Mouse (Mus musculus) ovary, adult 18-20 months (tissue): ENCODE results near the gene Gm8909.
"Not testable (repeated sequence)": the region's sequence is repeated elsewhere in the genome, so short reads cannot be mapped to it uniquely, and the experiment has no call there.

ENCODE experiments used
- DNase-seq: peaks from one replicate; pipeline ENCODE4 v3.0.0; 2022; ENCODE audit warnings: low spot score, mixed read lengths

The Gm8909 gene

DNA sequence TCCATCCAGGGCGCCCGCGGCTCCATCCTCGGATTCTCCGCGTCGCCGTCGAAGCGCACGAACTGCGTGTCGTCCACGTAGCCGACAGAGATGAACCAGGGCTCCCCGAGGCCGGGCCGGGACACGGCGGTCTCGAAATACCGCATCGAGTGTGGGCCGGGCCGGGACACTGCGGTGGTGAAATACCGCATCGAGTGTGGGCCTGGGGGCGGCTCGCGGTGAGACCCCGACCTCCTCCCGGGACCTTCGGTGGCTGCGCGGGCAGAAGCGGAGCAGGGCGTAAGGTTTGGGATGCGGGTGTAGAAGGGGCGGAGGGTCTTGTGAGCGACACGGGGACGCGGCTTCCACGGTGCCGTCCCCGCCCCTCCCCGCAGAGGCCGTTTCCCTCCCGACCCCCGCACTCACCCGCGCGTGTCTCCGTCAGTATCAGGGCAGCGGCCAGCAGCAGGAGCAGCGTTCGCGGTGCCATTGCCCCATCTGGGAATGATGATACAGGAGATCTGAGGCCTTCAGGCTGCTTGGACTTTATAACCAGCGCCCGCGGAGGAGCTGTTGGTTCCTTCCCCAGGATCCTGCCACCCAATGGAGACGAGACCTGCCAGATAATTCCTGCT is at the start of gene Gm8909:
Gene Gm8909 (minus strand): TSS at position 499 of the 614 bp plus-strand sequence.
- DNase-seq = no peak

DNA sequence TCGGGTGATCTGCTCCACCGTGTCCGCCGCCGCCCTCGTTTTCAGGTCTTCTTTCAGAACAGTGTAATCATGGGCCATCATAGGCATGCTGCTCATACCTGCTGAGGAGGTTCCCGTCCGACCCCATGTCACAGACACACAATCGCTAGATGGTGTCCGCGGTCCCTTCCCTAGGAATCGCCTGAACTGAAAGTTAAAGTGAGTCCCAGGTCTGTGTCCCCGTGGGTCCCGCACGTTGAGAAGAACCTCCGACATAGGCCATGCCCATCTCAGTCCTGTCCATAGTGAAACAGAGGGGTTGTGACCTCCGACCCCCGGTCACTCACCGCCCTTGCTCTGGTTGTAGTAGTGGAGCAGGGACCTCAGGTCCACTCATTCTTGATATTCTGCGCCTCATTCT is 47.2 kb upstream of the Gm8909 start:
- DNase-seq = no peak

DNA sequence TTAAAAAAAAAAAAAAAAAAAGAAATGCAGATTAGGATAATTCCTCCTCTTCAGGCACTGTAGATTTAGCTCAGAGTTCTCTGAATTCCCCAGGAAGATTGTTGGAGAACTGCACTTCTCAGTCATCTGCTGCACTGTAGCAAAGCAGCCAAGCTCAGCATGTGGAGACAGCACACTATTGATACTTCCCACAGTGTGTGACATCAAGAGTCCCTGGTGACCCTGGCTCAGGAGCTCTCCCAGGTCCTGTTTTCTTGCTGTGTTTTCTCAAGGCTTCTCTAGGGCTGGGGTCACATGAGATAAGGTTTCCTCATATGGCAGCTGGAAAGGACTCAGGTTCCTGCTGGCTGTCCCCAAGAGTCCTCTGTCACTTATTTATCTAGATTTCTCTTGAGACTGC is 38.5 kb upstream of the Gm8909 start:
- no peak for DNase-seq

DNA sequence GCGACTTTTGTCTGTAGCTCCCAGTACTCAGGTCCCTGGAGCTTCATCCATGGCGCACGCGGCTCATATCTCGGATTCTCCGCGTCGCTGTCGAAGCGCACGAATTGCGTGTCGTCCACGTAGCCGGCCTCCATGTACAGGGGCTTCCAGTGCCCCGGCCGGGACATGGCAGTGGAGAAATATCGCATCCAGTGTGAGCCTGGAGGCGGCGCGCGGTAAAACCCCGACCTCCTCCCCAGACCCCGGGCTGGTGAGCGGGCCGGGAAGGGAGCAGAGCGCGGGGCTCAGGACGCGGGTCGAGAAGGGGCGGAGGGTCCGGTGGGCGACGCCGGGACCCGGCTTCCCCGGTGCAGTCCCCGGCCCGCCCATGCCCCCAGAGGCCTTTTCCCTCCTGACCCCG is 37.5 kb upstream of the Gm8909 start:
- DNase-seq = no peak

DNA sequence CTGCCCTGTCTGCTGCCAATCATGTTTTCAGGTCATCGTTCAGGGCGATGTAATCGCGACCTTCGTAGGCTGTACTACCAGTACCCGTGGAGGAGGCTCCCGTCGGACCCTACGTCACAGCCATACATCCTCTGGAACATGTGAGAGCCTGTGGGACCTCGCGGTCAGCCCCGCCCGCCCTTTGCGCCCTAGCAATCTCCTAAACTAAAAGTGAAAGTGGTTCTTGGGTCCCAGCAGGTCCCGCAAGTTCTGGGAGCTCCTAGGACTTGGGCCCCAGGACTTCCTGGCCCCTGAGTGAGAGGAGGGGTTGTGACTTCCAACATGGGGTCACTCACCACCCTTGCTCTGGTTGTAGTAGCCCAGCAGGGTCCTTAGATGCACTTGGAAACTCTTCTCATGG is 37.1 kb upstream of the Gm8909 start:
- no peak for DNase-seq

DNA sequence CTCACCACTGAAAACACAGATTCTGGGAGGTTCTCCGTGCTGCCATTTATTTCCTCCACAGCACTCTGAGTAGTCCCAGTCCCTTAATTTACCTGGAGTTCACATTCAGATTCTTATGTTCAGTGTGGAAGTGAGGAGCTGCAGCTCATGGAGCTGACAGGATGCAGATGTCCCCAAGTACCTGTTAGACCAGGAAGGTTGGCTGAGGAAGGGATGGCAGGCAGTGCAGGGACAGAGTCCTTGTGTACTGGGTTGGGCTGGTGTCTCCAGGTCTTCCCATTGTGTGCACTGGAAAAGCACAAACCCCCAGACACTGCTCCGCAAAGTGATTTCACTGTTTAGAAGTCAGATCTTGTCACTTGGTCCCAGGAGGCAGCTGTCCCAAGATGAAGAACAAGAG is 33.5 kb upstream of the Gm8909 start:
- no peak for DNase-seq

DNA sequence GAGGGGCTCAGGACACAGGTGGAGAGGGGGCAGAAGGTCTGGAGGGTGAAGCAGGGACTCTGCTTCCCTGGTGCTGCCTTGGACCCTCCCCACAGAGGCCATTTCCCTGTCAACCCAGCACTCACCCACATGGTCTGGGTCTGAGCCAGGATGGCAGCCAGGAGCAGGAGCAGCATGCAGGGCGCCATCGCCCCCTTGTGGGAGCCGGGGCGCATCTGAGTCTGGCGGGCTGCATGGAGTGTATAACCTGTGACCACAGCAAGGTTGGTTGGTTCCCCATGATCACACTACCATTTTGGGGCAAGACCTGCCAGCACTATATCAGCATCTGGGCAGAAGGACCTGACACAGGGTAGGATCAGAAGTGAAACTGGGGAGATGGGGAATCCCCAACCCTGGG is 30.0 kb upstream of the Gm8909 start:
- DNase-seq = no peak

DNA sequence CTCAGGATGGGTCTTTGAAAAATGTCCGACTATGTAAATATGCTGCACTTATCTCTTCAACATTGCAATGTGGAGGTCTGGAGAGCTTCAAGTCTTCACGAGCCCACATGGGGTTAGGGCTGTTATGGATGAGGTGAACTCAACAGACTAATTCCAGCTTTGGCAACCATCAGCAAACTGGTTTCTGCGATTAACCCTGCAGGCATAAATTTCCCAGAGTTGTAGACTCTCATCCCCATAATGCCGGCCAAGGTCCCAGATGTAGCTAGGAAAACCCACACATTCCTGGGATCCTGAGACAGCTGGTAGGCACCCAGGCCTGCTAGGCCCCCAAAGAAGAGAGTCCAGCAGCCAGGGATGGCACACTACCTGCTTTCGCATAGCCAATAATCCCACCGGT is 26.1 kb upstream of the Gm8909 start:
- no peak for DNase-seq

DNA sequence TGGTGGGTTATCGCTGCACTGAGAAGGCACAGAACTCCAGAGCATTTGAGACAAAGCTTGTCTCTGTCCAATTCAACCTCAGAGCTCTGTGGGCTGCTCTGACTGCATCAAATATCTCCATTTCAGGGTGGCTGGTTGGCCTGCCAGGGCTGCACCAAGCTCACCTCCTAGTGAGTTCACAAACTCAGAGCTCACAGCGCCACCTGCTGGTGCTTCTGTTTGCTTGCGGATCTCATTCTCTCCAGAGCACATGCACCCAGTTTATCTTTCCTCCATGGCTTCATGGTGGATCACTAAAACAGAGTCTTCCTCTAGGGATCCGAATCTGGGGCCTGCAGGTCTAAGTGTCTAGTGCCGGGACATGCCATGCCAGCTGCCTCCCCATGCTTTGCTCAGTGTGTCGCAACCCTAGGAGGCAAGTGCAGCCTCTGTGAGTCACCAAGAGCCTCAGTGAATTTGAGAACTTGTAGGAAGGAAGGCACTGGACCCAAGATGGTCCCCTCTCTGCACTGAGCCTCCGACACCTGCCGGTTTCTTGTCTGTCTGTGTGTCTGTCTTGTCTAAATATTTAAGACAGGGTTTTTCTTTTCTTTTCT is 25.3 kb upstream of the Gm8909 start:
- DNase-seq = no peak

DNA sequence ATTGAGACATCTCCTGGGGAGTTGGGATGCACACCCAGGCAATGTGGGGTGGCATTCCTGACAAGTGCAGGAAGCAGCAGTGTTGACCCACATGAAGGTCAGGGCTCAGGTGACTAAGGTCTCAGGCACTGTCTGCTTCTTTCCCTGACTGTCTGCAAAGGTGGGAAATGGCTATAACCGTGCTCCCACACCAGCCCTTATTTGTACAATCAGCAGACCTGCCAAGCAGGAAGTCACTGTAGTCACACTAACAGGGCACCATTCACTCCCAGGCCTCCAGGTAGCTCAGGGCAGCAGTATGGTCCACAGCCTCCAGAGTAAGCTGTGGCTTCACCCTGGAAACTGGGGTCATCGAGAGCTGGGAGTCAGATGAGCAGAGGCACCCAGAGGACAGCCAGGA is 24.0 kb upstream of the Gm8909 start:
- no peak for DNase-seq

DNA sequence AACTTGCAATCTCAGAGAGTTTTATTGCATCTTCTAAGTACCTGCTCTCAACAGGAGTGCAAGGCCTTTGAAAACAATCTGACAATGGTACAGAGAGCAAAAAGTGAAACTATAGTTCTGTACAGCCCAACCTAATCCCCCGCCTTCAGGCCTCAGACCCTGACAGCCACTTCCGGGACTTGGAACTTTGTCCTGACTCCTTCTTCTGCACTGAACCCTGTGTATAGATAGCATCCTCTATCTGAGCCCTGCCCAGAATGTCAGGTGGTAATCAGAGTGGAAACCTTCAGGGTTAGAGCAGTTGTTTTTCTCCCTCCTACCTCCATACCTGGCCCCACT is 21.8 kb upstream of the Gm8909 start, which contains the start of gene H2-T3:
Gene H2-T3 (minus strand): TSS at position 119 of the 339 bp plus-strand sequence.
- DNase-seq = no peak

DNA sequence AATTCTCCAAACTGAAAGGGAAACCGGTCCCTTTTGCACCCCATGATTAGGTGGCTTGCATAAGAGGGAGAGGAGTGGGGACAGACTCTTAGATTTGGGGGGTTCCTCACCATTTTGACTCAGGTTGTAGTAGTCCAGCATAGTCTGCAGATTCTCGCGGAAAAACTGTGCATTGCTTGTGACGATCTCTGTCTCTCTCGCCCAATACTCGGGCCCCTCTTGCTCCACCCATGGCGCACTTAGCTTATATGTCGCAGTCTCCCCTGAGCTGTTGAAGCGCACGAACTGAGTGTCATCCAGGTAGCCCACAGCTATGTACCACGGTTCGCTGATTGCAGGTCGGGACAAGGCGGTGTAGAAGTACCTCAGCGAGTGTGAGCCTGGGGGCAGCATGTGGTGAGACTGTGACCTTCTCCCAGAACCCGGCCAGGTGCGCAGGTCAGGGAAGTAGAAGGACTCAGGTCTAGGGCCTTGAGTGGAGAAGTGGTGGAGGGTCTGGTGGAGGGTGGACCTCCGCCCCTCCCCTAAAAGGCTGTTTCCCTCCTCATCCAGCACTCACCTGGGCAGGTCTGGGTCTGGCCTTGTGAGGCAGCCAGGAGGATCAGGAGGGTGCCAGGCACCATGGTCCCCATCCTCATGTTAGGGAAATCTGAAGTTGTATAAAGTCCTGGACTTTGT is 21.3 kb upstream of the Gm8909 start:
- no peak for DNase-seq

DNA sequence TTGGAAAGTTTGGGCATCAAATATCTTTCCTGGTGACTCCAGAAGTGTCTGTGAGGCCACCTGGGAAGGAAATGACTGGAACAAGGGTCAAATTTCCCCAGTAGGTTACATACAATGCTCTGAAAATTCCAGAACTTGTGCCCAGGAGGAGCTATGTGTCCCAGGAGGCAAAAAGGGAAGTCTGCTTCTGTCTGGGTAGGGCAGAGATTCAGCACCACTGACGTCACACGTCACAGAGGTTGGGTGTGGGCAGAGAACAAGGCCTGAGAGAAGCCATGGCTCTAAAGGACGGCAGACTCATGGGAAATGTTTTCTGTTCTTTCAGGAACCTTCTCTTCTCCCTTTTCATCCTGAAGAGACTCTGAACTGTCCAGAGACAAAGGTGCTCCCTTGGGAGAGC is 19.2 kb upstream of the Gm8909 start:
- DNase-seq = no peak

DNA sequence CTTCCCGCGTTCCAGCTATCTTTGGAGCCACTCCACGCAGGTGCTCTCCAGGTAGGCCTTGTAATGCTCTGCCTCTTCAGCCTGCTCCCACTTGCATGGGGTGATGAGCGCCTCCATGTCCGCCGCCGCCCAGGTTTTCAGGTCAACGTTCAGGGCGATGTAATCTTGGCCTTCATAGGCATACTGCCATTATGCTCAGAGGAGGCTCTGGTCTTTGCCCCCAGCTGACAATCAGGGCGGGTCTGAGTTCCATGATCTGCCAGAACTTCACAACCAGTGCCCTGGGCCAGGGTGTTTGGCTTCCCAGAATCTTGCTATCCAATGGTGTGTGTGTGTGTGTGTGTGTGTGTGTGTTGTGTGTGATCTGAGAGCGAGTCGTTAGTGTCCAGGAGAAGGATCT is 13.9 kb upstream of the Gm8909 start:
- DNase-seq = no peak

DNA sequence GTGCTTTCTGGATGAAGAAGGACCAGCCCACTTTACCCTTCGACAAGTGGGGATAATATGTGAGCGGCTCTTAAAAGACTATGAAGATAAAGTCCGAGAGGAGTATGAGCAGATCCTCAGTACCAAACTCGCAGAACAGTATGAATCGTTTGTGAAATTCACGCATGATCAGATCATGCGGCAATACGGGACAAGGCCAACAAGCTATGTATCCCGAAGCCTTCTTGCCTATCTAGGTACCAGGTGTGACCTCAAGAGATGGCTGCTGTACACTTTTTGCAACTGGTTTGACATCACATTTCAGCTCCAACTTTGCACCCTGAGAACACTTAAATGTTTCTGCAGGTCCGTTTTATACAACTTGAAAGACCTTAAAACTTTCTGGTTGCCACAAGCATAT is 11.1 kb upstream of the Gm8909 start:
- DNase-seq = not testable (repeated sequence)

DNA sequence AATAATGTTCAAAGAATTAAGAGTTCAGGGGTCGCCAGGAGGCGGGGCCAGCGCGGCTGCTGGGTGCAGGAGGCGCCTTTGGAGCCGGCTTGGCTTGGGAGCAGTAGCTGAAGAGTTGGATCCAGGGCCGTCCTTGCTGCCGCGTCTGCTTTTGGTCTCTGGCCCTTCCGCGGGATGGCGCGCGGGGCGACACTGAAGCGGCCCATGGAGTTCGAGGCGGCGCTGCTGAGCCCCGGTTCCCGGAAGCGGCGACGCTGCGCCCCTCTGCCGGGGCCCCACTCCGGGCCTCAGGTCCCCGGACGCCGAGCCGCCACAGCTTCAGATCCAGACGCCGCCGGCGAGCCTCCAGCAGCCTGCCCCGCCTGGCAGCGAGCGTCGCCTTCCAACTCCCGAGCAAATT is 10.6 kb upstream of the Gm8909 start:
- not testable (repeated sequence) for DNase-seq

DNA sequence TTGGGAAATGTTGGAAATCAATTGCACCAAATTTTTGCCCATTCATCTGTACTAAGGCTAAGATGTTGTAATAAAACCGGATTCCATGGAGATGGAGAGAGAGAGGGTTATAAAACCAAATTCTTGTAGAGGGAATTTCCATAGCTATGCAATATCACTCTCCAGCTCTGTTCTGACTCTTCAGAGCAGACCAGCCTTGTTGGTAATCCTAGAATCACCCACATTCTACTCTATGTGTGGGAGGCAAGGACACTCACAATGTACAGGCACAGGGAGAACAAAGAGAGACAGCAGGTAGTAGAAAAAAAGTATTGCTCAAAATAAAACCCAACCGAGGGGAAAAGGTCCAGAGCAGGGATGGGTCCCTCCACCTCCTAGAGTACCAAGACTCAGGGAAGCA is 7.8 kb upstream of the Gm8909 start:
- DNase-seq = not testable (repeated sequence)

DNA sequence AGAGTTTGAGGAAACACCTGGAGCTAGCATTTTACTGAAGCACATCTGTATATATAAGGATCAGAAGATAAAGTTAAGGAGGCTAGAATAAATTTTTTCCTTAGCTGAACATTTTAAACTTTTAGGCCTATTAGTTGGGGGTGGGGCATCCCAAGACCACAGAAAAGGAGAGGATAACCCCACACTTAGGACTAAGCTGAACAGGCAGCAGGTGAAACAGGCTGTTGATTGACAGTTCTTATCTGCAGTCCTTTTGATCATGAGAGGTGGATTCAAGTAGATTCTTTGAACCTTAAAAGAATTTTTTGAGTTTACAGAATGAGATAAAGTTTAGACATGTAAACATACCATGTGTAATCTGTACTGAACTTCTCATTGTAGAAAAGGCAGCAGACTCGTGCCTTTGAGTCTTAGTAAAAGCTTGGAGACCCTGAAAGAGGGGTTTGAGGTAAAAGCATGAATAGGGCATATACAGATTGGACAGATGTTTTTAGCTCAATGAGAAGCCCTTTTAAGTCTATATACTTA is 2.0 kb upstream of the Gm8909 start:
- no peak for DNase-seq

DNA sequence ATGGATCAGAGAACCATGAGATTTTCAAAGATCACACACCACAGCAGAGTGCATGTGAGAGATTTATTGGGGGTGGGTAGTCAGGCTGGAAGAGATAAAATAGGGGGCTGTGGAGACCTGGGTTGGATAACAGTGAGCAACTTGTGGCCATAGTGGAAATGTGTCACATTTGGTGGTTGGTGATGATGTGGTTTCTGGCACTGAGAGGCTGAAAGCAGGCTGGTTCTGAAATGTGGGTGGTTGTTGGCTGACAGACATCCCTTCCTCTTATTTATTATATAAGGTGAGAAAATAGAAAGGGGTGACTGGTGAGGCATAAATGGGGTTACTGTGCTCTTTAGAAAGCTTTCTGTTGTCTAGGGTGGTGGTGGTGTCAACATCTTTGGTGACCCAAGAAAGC is 1.4 kb upstream of the Gm8909 start:
- DNase-seq = no peak

DNA sequence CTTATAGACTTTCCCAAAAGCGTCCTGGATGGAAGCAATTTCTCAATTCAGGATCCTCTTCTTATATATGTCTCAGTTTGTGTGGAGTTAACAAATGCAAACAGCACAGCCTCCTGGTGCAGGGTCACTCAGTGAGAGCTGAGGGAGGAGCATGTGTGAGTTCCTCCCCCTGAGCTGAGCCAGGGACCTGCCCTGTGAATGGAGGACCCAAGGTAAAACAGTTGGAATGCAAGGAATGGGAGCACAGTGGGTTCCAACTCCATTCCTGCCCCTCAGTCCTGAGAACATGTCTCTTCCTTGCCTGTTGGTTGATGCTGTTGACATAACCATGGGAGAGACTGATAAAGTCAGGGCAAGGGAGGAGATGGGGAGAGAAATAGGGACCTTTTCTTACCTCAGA is 757 bp upstream of the Gm8909 start:
- DNase-seq = not testable (repeated sequence)

DNA sequence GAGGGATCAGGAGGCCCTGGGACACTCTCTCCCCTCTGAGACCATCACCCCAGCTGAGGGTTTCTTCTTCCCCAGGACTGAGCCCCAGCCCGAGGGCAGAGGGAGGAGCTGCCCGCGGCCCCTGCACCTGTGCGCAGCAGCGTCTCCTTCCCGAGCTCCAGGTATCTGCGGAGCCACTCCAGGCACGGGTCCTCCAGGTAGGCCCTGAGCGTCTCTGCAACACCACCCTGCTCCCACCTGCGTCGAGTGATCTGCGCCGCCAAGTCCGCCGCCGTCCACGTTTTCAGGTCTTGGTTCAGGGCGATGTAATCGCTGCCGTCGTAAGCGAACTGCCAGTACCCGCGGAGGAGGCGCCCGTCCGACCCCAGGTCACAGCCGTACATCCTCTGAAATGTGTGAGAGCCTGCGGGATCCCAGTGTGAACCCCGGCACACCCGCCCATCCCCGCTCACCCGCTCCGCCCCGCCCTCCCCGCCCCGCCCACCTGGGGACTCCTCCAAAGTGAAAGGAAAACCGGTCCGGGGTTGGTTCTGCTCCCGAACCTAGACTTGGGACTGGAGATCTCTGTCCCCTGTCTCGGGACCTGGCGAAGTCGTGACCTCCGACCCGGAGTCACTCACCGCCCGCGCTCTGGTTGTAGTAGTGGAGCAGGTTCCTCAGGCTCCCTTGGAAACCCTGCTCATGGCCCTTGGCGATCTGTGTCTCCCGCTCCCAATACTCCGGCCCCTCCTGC is 865 bp downstream of the Gm8909 start:
- no peak for DNase-seq

DNA sequence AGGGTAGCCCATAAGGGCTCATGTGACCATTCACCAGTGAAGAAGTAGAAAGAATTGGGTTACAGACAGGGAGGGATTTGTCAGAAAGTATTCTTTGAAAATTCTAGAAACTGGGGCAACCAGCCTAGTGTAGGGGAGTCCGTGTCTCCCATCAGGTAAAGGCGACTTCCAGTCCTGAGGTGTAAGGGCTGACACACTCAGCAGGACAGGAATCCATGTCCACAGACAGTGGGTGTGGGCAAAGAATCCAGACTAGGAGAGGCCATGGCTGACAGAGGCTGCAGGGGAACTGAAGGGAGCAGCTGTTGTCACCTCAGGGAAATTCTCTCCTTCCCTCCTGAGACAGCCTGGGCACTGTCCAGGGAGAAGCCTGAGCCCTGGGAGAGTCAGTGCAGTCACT is 1.4 kb downstream of the Gm8909 start:
- DNase-seq = not testable (repeated sequence)
